Mouse (Mus musculus): ENCODE data around the gene C530008M17Rik.

The C530008M17Rik gene

DNA sequence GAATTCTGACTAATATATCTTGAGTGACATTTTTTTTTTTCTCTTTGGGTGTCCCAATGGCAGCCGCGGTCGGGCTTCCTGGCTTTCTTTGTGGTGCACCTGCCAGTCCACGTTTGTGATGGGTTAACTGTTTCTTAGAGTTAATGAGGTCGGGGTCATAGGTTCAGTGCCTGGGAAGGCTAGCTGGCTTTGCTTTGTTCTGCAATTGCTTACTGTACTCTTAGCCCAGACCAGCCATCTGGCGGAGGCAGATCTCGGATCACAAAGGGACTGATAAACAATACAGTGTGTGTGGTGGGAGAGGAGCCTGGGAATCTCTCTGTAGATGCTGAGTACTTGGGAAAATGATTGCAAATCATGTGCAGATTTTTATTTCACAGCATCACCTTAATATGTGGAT is 9.1 kb downstream of the C530008M17Rik start:
- DNase-seq (ENCODE audit: low spot score), result no peak

DNA sequence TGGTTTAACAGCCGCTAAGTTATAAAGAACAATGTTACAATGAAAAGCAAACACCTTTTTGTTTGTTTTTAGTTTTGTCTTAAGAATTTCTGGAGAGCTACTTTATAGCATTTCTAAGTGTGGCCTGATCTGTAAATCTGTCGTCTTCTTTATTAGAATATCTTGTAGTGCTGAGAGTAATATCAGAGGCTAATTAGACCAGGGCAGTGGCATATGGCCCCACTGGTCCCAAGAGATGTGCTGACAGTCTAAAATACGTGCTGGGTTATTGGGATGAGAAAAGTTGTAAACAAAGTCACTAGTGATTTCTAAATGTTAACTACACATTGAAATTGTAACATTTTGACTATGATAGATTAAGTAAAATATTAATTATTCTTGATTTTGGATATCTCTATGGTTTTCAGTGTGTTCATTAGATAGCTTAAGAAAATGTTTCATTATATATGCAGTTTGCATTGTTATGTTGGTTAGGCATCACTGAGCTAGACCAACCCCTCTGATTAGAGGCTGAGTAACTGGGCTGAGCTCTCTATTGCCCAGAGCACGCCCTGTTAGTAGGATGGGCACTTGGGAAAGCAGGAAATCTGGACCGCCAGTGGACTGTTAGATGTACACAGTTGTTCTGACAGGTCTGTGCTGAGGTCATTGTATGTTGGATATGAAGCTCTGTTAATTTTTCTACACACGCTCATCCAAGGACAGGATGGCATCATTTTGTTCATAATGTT is 9.9 kb downstream of the C530008M17Rik start:
- no peak for DNase-seq (ENCODE audit: low spot score)

DNA sequence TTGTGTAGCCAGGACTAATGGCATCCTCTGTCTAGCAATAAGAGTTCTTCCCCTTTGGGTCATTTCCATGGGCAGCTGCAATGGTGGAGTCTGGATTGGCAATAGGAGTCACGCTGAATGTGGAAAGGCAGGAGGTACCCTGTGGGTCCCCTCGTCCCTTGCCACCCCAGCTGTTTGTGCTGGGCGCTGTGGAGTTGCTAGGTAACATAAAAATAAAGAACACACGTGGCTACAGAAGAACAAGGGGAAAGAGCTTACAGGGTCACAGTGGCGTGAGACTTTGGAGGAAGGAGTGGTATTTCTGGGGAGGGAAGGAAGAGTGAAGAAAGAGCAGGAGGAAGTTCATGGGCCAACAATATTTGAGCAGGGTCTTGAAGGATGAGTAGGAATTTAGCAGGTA is 11.8 kb downstream of the C530008M17Rik start:
- no peak for DNase-seq (ENCODE audit: low spot score)

DNA sequence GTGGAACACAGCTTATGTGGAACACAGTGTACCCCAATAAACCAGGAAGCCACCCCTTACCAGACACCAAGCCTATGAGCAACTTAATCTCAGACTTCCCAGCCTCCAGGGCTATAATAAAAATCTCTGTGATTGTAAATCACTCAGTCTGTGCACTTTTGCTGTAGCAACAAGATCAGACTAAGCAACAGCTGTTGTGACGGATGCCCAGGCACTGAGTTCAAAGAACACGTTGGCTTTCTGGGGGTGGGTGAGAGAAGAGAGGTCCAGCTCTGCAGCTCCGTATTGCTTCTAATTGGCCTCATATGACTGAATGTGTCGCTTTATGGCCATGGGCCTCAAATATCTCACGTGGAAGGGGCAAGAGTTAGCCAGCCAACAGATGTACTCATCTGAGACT is 12.2 kb downstream of the C530008M17Rik start:
- DNase-seq (ENCODE audit: low spot score), result no peak

DNA sequence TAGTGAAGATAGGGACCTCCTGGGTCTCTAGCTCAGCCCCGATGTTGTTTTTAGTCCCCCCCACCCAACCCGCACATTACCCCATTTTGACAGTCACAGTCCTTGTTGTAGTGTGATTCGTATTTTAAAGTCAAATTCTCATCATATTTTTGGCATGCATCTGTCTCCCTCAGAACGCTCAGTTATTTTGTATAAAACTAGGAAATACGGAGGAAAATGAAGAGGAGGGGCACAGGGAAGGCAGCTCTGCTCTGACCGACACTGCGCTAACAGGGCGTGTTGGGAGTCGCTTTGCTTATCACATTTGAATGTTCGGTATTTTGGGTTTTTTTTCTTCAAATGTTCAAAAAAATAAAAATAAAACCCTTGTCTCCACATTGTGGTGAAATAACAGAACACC is 13.9 kb downstream of the C530008M17Rik start:
- DNase-seq (ENCODE audit: low spot score), result no peak

DNA sequence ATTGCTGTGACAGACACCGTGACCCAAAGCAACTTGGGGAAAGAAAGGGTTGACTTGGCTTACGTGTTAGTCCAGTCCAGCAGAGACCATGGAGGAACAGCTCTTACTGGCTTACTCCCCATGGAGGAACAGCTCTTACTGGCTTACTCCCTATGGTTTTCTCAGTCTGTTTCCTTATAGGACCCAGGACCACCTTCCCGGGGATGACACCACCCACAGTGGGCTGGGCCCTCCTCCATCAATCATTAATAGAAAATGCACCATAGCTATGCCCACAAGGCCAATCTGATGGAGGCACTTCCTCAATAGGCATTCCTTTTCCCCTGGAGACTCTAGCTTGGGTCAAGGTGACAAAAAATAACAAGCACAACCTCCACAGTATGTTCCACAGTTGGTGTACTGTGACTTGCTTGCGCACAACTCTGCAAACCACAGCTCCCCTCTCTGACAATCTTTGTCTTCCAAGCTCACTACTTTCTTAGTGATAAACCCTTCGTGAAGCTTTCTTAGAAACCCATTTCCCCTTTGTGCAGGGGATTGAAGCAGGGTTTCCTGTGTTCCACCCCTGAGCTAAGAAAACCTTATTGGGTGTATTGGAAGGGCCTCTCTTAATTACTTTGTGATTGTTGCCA is 17.8 kb downstream of the C530008M17Rik start:
- no peak for DNase-seq (ENCODE audit: low spot score)

DNA sequence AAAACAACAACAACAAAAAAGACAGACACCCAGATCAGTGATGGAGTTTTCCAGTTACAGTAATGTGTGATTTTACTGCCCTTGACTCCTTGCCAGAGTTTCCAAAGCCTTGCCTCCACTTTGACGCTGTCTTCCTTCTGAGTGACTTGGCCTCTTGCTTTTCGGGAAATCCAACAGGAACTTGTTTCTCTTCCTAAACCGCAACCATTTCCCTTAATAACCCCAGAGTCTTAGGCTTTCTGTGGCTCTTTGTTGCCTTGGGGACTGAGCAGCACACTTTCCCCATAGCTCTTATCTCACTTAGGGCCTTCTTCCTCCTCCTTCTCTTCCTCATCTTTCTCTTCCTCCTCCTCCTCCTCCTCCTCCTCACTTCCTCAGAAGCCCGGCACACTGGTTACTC is 19.1 kb downstream of the C530008M17Rik start:
- DNase-seq (ENCODE audit: low spot score), result no peak

DNA sequence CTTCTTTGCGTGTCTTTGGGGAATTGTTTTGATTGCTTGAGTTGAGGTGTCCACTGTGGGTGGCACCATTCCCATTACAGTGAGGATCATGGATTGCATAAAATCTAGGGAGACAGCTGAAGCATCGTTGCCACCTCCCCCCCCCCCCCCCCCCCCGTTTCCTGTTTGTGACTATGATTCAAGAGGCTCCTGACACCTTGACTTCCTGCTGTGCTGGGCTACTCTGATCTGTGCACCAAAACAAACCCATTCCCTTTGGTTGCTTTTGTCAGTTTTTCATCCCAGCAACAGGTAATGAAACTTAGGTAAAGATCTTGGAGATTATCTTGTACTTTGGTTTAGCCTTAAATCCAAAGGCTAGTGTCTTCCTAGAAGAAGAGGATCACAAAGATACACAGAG is 24.6 kb downstream of the C530008M17Rik start:
- no peak for DNase-seq (ENCODE audit: low spot score)

DNA sequence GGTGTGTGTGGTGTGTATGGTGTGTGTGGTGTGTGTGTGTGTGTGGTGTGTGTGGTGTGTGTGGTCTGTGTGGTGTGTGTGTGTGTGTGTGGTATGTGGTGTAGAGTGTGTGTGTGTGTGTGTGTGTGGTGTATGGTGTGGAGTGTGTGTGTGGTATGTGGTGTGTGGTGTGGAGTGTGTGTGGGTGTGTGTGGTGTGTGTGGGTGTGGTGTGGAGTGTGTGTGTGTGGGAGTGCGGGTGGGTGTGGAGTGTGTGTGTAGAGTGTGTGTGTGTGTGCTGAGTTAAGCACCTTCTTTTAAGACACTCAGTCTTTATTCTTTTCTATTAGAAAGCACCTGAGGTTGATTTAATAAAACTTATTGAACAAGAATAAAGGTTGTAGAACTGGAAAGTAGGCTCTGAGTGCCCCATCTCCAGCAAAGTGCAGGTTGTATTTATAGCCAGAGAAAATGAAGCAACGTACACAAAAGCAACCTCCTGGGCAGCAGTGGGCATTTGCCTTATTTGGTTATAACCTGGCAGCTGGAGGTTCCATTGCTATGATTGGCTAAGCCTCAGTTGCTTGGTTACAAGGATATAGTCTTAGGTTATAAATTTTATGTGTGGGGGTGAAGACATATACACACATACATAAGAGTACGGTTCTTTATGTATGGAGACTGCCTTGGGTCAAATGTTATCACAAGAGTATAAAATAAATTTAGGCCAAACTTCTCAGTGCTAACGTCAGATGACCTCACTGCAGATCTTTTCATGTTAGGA is 25.8 kb downstream of the C530008M17Rik start:
- DNase-seq (ENCODE audit: low spot score), result no peak

DNA sequence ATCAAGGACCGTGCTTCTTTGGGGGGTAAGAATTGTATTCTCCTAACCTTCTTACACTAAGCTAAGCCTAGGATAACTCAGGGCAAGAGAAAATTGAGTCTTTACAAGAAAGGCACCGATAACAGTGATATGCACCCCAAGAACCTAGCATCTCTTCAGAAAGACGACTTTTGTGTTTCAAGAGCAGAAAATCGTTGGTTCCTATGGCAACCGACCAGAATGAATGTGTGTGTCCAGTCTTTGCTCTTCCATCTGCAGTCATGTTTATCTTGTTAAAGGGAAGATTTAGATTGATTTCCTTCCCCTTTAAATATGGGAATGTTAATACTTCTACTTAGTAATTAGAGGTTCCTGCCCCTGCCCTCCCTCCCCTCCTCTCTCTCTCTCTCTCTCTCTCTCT is 27.1 kb downstream of the C530008M17Rik start:
- no peak for DNase-seq (ENCODE audit: low spot score)

DNA sequence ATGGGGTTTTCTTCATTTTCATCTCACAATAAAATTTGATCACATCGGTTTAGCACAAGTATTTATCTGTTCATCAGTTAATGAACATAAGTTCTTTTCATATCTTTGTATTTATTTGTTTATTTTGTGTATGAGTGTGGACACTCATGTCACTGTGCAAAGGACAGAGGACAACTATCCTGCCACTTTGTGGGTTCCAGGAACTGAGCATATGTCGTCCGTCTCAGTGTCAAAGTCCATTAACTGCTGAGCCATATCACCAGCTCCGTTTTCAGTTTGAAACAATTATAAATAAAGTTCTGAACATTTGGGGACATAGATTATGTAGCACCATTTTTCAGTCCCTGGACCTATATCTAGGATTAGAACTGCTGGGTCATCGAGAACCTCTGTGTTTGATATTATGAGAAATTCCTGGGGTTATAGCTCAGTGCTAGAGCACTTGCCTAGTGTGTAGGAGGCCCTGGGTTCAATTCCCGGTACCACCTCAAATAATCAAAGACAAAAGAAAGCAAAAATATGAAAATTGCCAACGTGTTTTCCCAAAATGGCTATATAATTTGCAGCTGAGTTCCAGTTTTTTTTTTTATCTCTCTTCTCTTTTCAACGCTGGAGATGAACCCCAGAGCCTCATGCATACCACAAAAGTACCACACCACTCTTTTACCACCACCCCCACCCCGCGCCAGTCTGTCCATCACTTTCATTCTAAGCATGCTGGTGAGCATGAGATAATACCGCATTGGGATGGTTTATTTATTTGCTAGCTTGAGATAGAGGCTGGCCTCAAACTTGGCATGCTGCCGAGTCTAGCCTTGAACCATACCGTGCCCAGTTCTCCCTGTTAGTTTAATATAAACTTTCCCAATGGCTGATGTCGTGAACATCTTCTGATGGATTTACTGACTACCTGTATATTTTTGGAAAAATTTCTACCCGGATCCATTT is 28.6 kb downstream of the C530008M17Rik start:
- no peak for DNase-seq (ENCODE audit: low spot score)

DNA sequence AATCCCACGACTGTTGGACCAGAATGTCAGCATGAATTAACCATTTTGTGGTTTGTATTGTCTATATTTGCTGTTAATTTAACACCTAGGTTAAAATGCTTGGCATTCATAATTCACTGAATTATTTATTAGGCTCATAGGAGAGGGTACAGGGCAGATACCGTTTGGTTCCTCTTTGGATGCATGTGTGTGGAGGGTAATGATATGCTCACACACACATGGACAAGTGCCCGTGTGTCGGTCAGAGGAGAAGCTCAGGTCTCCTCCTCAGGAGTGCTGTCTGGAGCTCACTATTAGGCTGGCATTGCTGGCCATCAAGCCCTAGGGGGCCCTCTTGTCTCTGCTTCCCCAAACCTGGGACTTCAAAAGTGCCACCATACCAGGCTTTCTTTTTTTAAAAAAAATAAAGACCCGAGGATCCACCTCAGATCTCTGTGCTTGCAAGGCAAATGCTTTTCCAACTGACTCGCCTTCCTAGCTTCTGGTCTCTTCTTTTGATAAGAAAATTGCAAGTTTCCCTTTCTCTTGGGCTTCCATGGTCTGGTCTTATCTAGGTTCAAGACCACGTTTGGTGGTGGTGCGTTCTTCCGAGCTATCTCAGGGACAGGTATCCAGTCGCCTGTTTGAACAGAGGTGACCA is 31.8 kb downstream of the C530008M17Rik start:
- no peak for DNase-seq (ENCODE audit: low spot score)

DNA sequence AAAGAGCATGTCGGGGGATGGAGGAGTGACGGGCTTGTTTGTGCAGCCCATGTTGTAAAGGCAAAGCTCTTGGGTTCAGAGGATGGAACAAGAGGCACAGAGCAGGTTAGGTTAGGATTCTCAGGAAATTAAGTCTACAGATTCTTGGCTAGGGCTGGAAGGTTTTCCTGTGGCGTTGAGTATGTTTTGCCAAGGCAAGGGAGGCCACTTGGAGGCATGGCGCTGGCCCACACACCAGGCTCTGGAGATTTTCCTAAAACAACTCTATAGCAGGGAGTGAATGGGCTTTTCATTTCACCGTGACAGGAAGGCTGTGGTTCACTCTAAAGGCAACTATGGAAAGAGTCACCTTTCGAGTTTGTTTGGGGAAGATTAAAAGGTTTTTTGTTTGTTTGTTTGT is 32.3 kb downstream of the C530008M17Rik start:
- DNase-seq (ENCODE audit: low spot score), result no peak

DNA sequence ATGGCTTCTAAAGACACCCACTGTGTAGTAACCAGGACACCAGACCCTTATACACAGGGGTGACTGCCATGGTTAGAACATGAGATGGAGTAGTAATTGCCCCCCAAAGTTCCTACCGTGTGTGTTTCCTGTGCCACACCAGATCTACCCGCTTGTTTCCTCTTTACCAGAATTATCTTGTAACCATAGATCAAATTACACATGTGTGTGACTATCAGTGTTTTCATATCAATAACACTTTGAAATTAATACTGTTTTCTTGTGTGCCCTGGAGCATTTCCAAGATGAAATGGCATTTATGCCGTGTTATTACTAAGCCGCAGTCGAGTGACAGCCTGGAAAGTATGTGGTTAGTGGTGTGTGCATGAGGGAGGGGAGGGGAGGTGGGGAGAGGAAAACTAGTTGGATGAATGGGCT is 33.9 kb downstream of the C530008M17Rik start:
- DNase-seq (ENCODE audit: low spot score), result no peak

DNA sequence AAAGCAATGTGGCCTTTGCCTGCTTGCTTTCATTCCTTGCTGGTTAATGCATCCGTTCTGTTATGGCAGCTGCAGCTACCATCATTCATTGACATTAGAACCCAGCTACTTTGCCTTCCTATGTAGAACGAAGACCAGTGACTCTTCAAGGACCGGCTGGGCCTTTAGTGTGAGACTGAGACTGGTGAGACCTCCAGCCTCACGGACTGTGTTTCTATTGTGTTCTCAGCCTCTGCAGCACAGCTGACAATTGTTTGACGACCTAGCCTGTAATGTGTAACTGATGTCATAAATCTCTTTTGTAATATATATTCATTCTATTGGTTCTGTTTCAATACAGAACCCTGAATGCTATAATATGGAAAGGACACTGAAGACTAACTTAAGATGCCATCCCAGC is 34.9 kb downstream of the C530008M17Rik start:
- no peak for DNase-seq (ENCODE audit: low spot score)

DNA sequence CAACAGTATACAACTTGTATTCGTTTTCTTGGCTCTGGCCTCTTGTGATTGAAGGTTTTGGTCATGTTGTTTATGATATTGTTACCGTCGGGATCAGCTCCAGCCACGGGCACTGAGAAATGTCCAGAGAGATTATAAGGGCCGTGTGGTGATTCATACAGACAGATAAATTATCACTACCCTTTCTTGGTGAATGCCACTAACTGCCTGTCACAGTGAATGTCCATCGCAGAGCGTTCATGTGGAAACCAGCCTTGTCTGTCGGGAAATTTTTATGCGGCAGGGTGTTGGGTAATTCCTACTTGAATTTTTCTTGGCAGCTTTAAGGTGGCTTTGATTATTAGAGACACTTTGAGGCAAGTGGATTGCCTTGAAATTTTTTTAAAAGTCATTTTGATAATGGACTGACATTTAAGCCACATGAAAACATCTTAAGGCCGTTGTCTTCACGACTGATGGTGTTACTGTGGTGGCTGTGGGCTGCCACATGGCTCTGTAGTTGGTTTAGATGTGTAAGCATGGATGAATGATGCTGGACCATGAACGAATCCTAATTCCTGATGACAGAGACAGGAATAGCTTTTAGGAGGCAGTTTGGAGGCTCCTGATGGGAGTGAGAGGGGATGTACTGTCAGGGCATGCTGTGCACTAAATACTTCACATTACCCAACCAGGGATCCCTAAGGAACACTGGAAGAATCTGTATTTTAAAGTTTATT is 35.6 kb downstream of the C530008M17Rik start:
- no peak for DNase-seq (ENCODE audit: low spot score)

DNA sequence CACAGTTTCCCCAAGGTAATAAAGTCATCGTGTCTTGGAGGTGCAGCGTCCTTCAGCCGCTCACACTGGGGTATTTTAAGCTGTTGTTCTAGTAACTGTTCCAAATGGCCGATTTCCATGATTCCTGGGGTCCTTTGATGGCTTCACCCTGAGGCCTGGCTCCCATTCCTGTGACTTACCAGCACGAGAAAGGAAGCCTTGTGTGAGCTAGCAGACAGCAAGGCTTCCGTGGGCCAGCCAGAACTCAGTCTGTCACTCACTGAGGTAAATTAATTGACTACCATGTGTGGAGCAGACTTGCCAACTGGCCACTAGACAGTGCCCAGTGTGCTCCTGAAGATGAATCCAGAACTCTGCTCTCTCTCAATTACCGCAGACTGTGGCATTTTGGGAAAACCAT is 41.2 kb downstream of the C530008M17Rik start:
- DNase-seq (ENCODE audit: low spot score), result no peak

DNA sequence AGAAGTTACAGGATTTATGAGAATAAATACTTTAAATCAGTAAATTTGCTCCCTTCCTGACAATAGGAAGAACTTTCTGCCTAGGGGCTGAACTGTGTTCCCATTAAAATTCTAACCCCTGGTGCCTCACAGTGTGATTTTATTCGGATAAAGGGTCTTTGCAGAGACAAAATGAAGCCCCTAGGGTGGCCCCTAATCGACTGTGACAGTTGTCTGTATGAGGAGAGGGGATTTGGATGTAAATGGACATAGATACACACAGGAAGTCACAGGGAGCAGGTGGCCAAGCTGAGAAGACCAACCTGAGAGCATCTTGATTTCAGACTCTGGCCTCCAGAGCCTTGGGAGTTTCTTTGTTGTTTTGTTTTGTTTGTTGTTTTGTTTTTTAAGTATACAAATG is 41.9 kb downstream of the C530008M17Rik start:
- no peak for DNase-seq (ENCODE audit: low spot score)

DNA sequence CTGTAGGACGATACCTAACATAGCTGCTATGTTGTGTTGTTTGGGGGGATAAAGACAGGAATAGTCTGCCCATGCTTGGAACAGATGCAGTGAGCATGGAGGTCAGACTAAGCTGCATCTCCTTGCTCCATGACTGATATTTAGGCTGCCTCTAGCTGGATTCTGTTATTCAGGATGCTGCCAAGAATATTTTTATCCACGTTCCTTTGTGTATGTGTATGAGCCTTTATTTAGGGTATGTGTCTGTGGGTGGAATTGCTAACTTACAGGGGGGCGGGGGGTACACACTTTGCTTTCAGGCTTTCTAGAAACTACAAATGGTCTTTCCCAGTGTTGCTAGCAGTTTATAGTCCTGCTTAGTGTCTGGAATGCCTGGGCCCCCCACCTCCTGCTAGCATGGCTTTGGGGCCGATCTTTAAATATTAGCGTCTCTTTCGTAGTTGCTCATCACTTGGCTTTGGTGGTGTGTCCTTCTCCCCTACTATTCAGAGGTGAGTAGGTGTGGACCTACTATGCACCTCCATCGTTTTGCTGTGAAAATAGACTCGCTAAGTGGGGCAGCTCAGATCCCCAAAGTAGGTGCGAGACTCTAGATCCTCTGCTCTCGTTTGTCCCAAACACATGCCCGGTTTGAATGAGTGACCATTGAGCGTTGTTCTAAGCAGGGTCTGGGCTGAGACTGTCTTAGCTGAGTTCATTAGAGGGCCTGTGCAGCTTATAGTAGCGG is 45.0 kb downstream of the C530008M17Rik start:
- no peak for DNase-seq (ENCODE audit: low spot score)

DNA sequence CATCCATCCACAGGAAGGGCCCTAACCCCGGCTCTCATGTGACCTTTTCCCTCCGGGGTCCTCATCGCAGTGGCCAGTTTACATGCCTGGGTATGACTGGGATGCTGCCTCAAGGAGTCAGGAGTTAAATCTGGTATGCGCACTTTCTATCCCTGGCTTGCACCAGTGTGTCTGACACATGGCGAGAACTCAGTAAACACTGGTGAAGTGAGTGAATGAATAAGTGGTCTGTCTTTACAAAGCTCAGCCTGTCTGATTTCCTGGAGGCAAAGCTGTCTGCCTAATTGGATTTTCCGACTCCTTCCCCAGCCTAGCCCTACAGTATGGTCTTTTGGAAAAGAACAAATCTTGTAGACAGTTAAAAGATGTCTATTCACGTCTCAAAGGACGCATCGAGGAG is 45.8 kb downstream of the C530008M17Rik start:
- DNase-seq (ENCODE audit: low spot score), result no peak

Measured in urinary bladder, postnatal 10 days (tissue).